Mouse (Mus musculus) limb, embryonic 10.5 days (tissue): ENCODE measurements at regions not wholly inside any gene's neighbourhood (a gene's known extent, or its start where the extent isn't known, plus 50 kb on each side); places are given as distances from the start of the nearest gene placed in this dataset.

Experiments
- DNase-seq: peaks from one replicate; pipeline ENCODE4 v3.0.0-alpha.2; 2017; ENCODE audit warnings: low spot score
- H3K27ac ChIP-seq: fragments of 300-500 bp; sonication (generic); 2 replicates; pipeline ENCODE4 v1.5.1; 2016; ENCODE audit warnings: mild to moderate bottlenecking
- H3K27me3 ChIP-seq: fragments of 300-500 bp; sonication (generic); 2 replicates; pipeline ENCODE4 v1.6.1; 2016; ENCODE audit warnings: low read depth, mild to moderate bottlenecking; ENCODE audit not compliant: poor library complexity, severe bottlenecking
- H3K36me3 ChIP-seq: fragments of 300-500 bp; sonication (generic); 2 replicates; pipeline ENCODE4 v1.6.1; 2016; ENCODE audit warnings: mild to moderate bottlenecking, moderate library complexity
- H3K4me1 ChIP-seq: fragments of 300-500 bp; sonication (generic); 2 replicates; pipeline ENCODE4 v1.6.1; 2016
- H3K4me3 ChIP-seq: fragments of 300-500 bp; sonication (generic); 2 replicates; pipeline ENCODE4 v1.5.1; 2016; ENCODE audit warnings: mild to moderate bottlenecking, moderate library complexity
- H3K9me3 ChIP-seq: fragments of 300-500 bp; sonication (generic); replicated peaks from 2 replicates; pipeline ENCODE4 v1.6.1; 2016; ENCODE audit warnings: mild to moderate bottlenecking
- WGBS: fragments of 180-500 bp; shearing (Covaris S2); methylation state at CpG from one replicate; pipeline ENCODE4 v1.1.7; 2016; 5-methylcytosine and 5-hydroxymethylcytosine counted together

- Histone ChIP-seq H3K4me3 (no peak overlapping the region), H3K27me3 (no peaks in the 10 kb centered on the region), H3K4me1 (no peaks in the 10 kb centered on the region), H3K36me3 (no peaks in the 10 kb centered on the region), H3K27ac (no peak overlapping the region), H3K9me3 (no peaks in the 10 kb centered on the region)
- 91% methylated on average over 7 of the region's 7 CpGs for WGBS
- no peak for DNase-seq
Measured at GRCm38 (mm10) chr6:134320379-134320932, 75.7 kb upstream of the Bcl2l14 start.

- WGBS, result 82% methylated on average over 3 of the region's 3 CpGs
- no peaks in the 10 kb centered on the region for H3K4me1 ChIP-seq
- H3K27me3 ChIP-seq, result no peaks in the 10 kb centered on the region
- no peak overlapping the region for H3K4me3 ChIP-seq
- H3K27ac ChIP-seq, result no peak overlapping the region
- H3K36me3 ChIP-seq, result no peaks in the 10 kb centered on the region
- no peaks in the 10 kb centered on the region for H3K9me3 ChIP-seq
- no peak for DNase-seq
Measured at GRCm38 (mm10) chr6:134324001-134324400, 72.1 kb upstream of the Bcl2l14 start.

GRCm38 (mm10) chr6:134325564-134325963 is 70.6 kb upstream of the Bcl2l14 start:
- H3K4me3 ChIP-seq, result no peak overlapping the region
- H3K27me3 ChIP-seq, result no peaks in the 10 kb centered on the region
- WGBS, result 97% methylated on average over 4 of the region's 4 CpGs
- no peaks in the 10 kb centered on the region for H3K36me3 ChIP-seq
- DNase-seq, result no peak
- H3K4me1 ChIP-seq, result no peaks in the 10 kb centered on the region
- no peak overlapping the region for H3K27ac ChIP-seq
- no peaks in the 10 kb centered on the region for H3K9me3 ChIP-seq

- Histone ChIP-seq H3K9me3 (no peaks in the 10 kb centered on the region), H3K27ac (peak overlapping the region; percentile 36; the same call in 1 of the 2 replicates), H3K27me3 (no peaks in the 10 kb centered on the region), H3K36me3 (no peaks in the 10 kb centered on the region), H3K4me1 (no peaks in the 10 kb centered on the region), H3K4me3 (no peak overlapping the region)
- WGBS, result 74% methylated on average over 10 of the region's 10 CpGs
- DNase-seq, result no peak
Measured at GRCm38 (mm10) chr6:134329550-134330299, 66.4 kb upstream of the Bcl2l14 start.

GRCm38 (mm10) chr6:134330300-134330640 is 65.8 kb upstream of the Bcl2l14 start:
- no peak for DNase-seq
- no peaks in the 10 kb centered on the region for H3K27me3 ChIP-seq
- no peak overlapping the region for H3K4me3 ChIP-seq
- H3K4me1 ChIP-seq, result no peaks in the 10 kb centered on the region
- 93% methylated on average over 4 of the region's 4 CpGs for WGBS
- H3K36me3 ChIP-seq, result no peaks in the 10 kb centered on the region
- peak overlapping the region; percentile 36; the same call in 1 of the 2 replicates for H3K27ac ChIP-seq
- H3K9me3 ChIP-seq, result no peaks in the 10 kb centered on the region

GRCm38 (mm10) chr6:134332718-134333432 is 63.2 kb upstream of the Bcl2l14 start:
- Histone ChIP-seq H3K4me1 (no peaks in the 10 kb centered on the region), H3K4me3 (no peak overlapping the region), H3K27ac (no peak overlapping the region), H3K9me3 (no peaks in the 10 kb centered on the region), H3K27me3 (no peaks in the 10 kb centered on the region), H3K36me3 (no peaks in the 10 kb centered on the region)
- no peak for DNase-seq
- WGBS, result 86% methylated on average over 15 of the region's 15 CpGs

- no peaks in the 10 kb centered on the region for H3K4me1 ChIP-seq
- no peak for DNase-seq
- H3K27ac ChIP-seq, result no peak overlapping the region
- 82% methylated on average over 4 of the region's 4 CpGs for WGBS
- no peaks in the 10 kb centered on the region for H3K9me3 ChIP-seq
- H3K27me3 ChIP-seq, result no peaks in the 10 kb centered on the region
- H3K4me3 ChIP-seq, result no peak overlapping the region
- no peaks in the 10 kb centered on the region for H3K36me3 ChIP-seq
Measured at GRCm38 (mm10) chr6:134335711-134336110, 60.4 kb upstream of the Bcl2l14 start.

- H3K9me3 ChIP-seq, result no peaks in the 10 kb centered on the region
- no peaks in the 10 kb centered on the region for H3K27me3 ChIP-seq
- H3K27ac ChIP-seq, result no peak overlapping the region
- 90% methylated on average over 9 of the region's 9 CpGs for WGBS
- no peaks in the 10 kb centered on the region for H3K4me1 ChIP-seq
- H3K36me3 ChIP-seq, result no peaks in the 10 kb centered on the region
- DNase-seq, result no peak
- H3K4me3 ChIP-seq, result no peak overlapping the region
Measured at GRCm38 (mm10) chr6:134342796-134343605, 53.1 kb upstream of the Bcl2l14 start.

- H3K9me3 ChIP-seq, result no peaks in the 10 kb centered on the region
- H3K4me1 ChIP-seq, result no peaks in the 10 kb centered on the region
- H3K27ac ChIP-seq, result no peak overlapping the region
- DNase-seq, result no peak
- no peak overlapping the region for H3K4me3 ChIP-seq
- no peaks in the 10 kb centered on the region for H3K27me3 ChIP-seq
- 87% methylated on average over 4 of the region's 4 CpGs for WGBS
- no peaks in the 10 kb centered on the region for H3K36me3 ChIP-seq
Measured at GRCm38 (mm10) chr6:134343606-134343901, 52.6 kb upstream of the Bcl2l14 start.
